10 mouse cellular contexts compared by ENCODE assay signal in the genomic region with DNA sequence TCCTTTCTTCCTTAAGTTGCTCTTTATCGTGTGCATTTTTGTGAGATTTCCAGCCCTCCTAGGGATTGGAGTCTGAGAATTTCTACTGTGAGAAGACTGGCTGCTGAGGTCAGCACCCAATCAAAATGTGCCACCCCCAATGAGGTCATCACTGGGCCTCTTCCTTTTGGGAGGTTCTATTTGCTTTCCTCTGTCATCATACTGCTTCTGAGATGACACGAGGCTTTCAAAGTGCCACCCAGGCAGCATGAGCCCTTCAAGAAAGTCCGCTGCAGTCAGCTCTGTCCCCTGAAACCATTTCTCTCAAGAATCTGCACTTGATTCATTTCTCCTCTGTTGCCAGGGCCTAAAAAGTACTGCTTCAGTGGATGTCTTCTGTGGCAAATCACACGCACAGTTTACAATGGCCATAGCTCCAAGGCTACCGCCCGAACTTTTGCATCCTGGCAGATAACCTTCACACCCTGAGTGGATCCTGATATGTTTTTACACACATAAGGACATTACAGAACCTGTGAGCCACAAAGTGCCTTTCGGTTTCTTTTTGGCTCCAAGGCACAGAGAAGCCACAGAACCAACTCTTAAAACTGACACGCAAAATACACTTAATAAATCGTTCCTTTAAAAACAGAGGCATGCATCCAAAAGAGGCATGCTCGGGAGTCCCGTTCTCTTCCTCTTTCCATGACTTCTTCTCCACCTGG. TPM values are rescaled to one million over a fixed set of nuclear protein-coding genes. Genes with fewer than 3 reads are reported as not detected.
DNase-seq lines count a peak whose midpoint lies in the region; ATAC-seq and TF ChIP-seq lines count a peak whose summit lies in the region.
"Had no signal": no experiment of that assay in that cellular context is flagged by ENCODE, and none has a peak within 500 bp of the region (broad histone marks: within the 10 kb centered on the region; RNA-seq: fewer than 3 reads in every experiment).

No protein-coding gene starts in this region.

- H3K79me2 ChIP-seq in macrophage (ENCODE audit: inconsistent target), result peaks cover 82% of the 10 kb centered on the region

- no peak overlapping the region for H3K4me2 ChIP-seq in forebrain, embryonic 15.5 days (replicated peaks)
- H3K4me2 ChIP-seq: intestine, embryonic 15.5 days had no signal

- no peak for TF ChIP-seq CTCF in bone marrow, adult 2 months (IDR thresholded peaks at IDR 0.05; ENCODE audit: control insufficient read depth, insufficient read depth, low read length)

- peaks cover 10% of the 10 kb centered on the region for H3K27me3 ChIP-seq in forebrain, embryonic 10.5 days (ENCODE audit: poor library complexity, severe bottlenecking)
- no peaks in the 10 kb centered on the region for H3K27me3 ChIP-seq in forebrain, embryonic 15.5 days
- H3K27me3 ChIP-seq: intestine, embryonic 15.5 days had no signal

- H3K4me3 ChIP-seq in forebrain, embryonic 10.5 days, result no peak overlapping the region; the same call in 1 of the 2 replicates
- no peak overlapping the region for H3K4me3 ChIP-seq in forebrain, embryonic 15.5 days
- no peak overlapping the region for H3K4me3 ChIP-seq in bone marrow, adult 2 months (replicated peaks; ENCODE audit: control insufficient read depth, low read depth, low read length)
- H3K4me3 ChIP-seq in macrophage (ENCODE audit: inconsistent target), result no peak overlapping the region
- H3K4me3 ChIP-seq: intestine, embryonic 15.5 days had no signal

- DNase-seq in forebrain, embryonic 10.5 days (ENCODE audit: extremely low spot score, low spot score), result no peak
- peak; percentile 54 to 56 for DNase-seq in B cell, adult 2 months
- DNase-seq in urinary bladder, postnatal 4 days (ENCODE audit: low spot score in 2 of 2), result no peak
- DNase-seq in right cerebral cortex, adult 18-20 months, result no peak
- DNase-seq in right cerebral cortex, postnatal 10 days (ENCODE audit: low spot score in 2 of 2), result no peak
- DNase-seq: gastrocnemius, postnatal 10 days had no signal

- ATAC-seq in forebrain, embryonic 15.5 days (replicated peaks), result no peak
- ATAC-seq: intestine, embryonic 15.5 days had no signal

- 0 out of 2 replicates have a peak overlapping the region, but pooled peaks have one; percentile 89 for H3K27ac ChIP-seq in forebrain, embryonic 10.5 days
- H3K27ac ChIP-seq in forebrain, embryonic 15.5 days (replicated peaks), result no peak overlapping the region
- H3K27ac ChIP-seq in bone marrow, adult 2 months (ENCODE audit: control insufficient read depth, insufficient read depth, low read depth, low read length, poor library complexity), result peak overlapping the region; percentile 15; the same call in 1 of the 2 replicates
- H3K27ac ChIP-seq in macrophage, result peak overlapping the region; percentile 15
- H3K27ac ChIP-seq: intestine, embryonic 15.5 days had no signal

- H3K4me1 ChIP-seq in forebrain, embryonic 10.5 days, result peaks cover 52% of the 10 kb centered on the region
- H3K4me1 ChIP-seq in forebrain, embryonic 15.5 days, result peaks cover 46% of the 10 kb centered on the region
- H3K4me1 ChIP-seq in bone marrow, adult 2 months (ENCODE audit: control insufficient read depth, insufficient read depth, low read length), result peaks cover 10% of the 10 kb centered on the region

- no peaks in the 10 kb centered on the region for H3K9me3 ChIP-seq in forebrain, embryonic 10.5 days
- no peaks in the 10 kb centered on the region for H3K9me3 ChIP-seq in forebrain, embryonic 15.5 days
- H3K9me3 ChIP-seq: intestine, embryonic 15.5 days had no signal

- no peak for TF ChIP-seq POLR2A in bone marrow, adult 2 months (IDR thresholded peaks at IDR 0.05; ENCODE audit: borderline replicate concordance, control insufficient read depth, low read depth, low read length)

- peaks cover 3% of the 10 kb centered on the region; the same call in 1 of the 2 replicates for H3K36me3 ChIP-seq in forebrain, embryonic 10.5 days (replicated peaks)
- no peaks in the 10 kb centered on the region for H3K36me3 ChIP-seq in forebrain, embryonic 15.5 days
- no peaks in the 10 kb centered on the region for H3K36me3 ChIP-seq in macrophage (ENCODE audit: inconsistent target)
- H3K36me3 ChIP-seq: intestine, embryonic 15.5 days had no signal

- H3K9ac ChIP-seq in forebrain, embryonic 15.5 days (replicated peaks), result no peak overlapping the region
- H3K9ac ChIP-seq: intestine, embryonic 15.5 days had no signal

- WGBS in forebrain, embryonic 10.5 days, result 95% methylated on average over 11 of the region's 11 CpGs
- 88% methylated on average over 11 of the region's 11 CpGs for WGBS in forebrain, embryonic 15.5 days
- WGBS in bone marrow, adult 2 months, result 55% methylated on average over 11 of the region's 11 CpGs
- WGBS in macrophage (ENCODE audit: missing documents), result 61% methylated on average over 11 of the region's 11 CpGs

RNA-seq across cellular contexts. Expression of gene Cyfip2, which starts 4.2 kb away (rescaled TPM):
- 23.1 and 25.0 TPM in 2 replicates for polyA plus RNA-seq in forebrain, embryonic 10.5 days (2016; fragmentation: Nextera tagmentation; extraction: Ambion mirVana)
- 74.8 and 80.7 TPM in 2 replicates for polyA plus RNA-seq in forebrain, embryonic 15.5 days (2015; fragmentation: Nextera tagmentation; extraction: Ambion mirVana)
- 13.4 and 32.6 TPM in 2 replicates for polyA plus RNA-seq in bone marrow, adult 2 months (2011; ENCODE audit: insufficient read depth, insufficient read length, low replicate concordance, missing spikeins)
- total RNA-seq in macrophage (2018; cell fraction: chromatin; rRNA removed), result 10 to 100 TPM; 14.6 to 71.1 (median 50.2) TPM
- total RNA-seq in macrophage (2018; cell fraction: cytosol; rRNA removed), result 10 to 100 TPM; 52.8 to 84.5 (median 67.2) TPM
- 10 to 100 TPM; 24.5 to 81.3 (median 55.7) TPM for total RNA-seq in macrophage (2018; cell fraction: nucleus; rRNA removed)
- 37.5 to 67.1 TPM (median 52.7 TPM) in 3 replicates for polyA plus RNA-seq in macrophage (2018)

Comparison
In these comparisons a context has a peak if more than half of its experiments do, and no peak if none do; other contexts are left out.
1. DNase-seq: peak in B cell, adult 2 months (2 of 2); none in forebrain, embryonic 10.5 days (single experiment), urinary bladder, postnatal 4 days (0 of 2), right cerebral cortex, adult 18-20 months (single experiment) and right cerebral cortex, postnatal 10 days (0 of 2).